Mouse (Mus musculus): ENCODE measurements around the gene Fbln5.

- TF ChIP-seq CTCF (IDR thresholded peaks at IDR 0.05; ENCODE audit: low read depth, low read length), result no peak
- no peak for TF ChIP-seq TAL1 (conservative IDR thresholded peaks at IDR 0.05; ENCODE audit: low read depth, low read length)
These were observed 41.4 kb upstream of the Fbln5 start for GRCm38 (mm10) chr12:101860256-101860655.
